Mouse (Mus musculus) olfactory bulb, adult 2 months (tissue): Measurements from ENCODE around the gene Vasp.

ENCODE experiments used
- CTCF ChIP-seq: fragments of 200-500 bp; IDR thresholded peaks from 2 replicates; pipeline ENCODE4 v1.5.1; 2012; ENCODE audit warnings: low read depth, mild to moderate bottlenecking, low read length, moderate library complexity; ENCODE audit not compliant: insufficient read depth
- POLR2A ChIP-seq: fragments of 200-500 bp; IDR thresholded peaks from 2 replicates; pipeline ENCODE4 v1.6.1; 2012; ENCODE audit warnings: mild to moderate bottlenecking, low read depth, low read length, moderate library complexity; ENCODE audit not compliant: insufficient read depth

DNA sequence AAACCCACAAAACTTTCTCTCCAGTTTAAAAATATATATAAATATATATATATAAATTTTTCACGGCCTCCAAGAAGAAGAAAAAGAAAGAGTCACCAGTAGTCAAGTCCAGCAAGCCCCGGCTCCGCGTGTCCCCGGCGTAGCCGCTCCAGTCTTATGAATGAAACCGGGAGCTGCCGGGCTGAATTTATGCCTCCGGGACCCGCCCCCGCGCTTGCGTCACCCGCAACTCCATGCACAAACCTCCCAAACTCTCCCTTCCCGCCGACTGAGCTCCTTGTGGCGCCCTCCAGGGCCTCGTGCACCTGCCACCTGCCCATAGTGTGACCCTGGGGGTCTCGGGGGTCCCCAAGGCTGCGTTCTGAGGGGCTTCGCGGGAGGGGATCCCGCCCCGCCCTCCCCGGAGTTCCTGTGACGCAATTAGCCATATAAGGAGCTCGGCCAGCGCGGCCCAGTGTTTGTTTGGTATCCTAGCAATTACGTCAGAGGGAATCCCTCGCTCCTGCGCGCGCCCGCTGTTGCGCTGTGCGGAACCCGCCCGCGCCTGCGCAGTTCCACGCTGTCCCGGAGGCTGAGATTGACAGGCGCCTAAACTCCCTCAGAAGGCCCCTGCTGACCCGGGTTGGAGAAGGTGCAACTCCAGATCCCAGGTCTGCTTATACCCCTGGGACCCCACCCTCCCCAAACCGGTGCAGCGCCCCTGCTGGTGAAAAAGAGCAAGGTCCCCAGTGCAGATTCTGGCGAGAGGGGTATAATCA is 38.4 kb upstream of the Vasp start, which contains the start of gene Fosb:
- TF ChIP-seq CTCF (peak; percentile 64; the same call in 1 of the 2 replicates), POLR2A (peak; percentile 26; the same call in 1 of the 2 replicates)
